Mouse (Mus musculus) stomach, postnatal 0 days (tissue): ENCODE measurements around the gene Klf3.

Experiments used
- CTCF ChIP-seq: IDR thresholded peaks from 2 replicates; pipeline ENCODE4 v1.5.1; 2016; ENCODE audit warnings: antibody characterized with exemption, low read depth, mild to moderate bottlenecking, moderate library complexity
- EP300 ChIP-seq: optimal IDR thresholded peaks from 2 replicates; pipeline ENCODE3; 2016; ENCODE audit warnings: antibody characterized with exemption

- TF ChIP-seq CTCF (no peak), EP300 (no peak)
Measured at GRCm38 (mm10) chr5:64812124-64812982, 9.2 kb downstream of the Klf3 start.
